Mouse (Mus musculus) liver, adult 2 months (tissue): ENCODE results near the gene Tmem131l.

Experiments used
- CTCF ChIP-seq: fragments of 200-500 bp; IDR thresholded peaks from 2 replicates; pipeline ENCODE4 v1.5.1; 2011; ENCODE audit warnings: low read depth, low read length, control low read depth
- POLR2A ChIP-seq: fragments of 200-500 bp; IDR thresholded peaks from 2 replicates; pipeline ENCODE4 v1.6.1; 2011; ENCODE audit warnings: low read length, control low read depth; ENCODE audit not compliant: insufficient read depth; ENCODE audit errors: extremely low read depth

- no peak for TF ChIP-seq CTCF
- no peak for TF ChIP-seq POLR2A
These were observed 70.9 kb downstream of the Tmem131l start for GRCm38 (mm10) chr3:83969081-83969480.
